Mouse (Mus musculus): ENCODE measurements around the gene Susd6. TPM values are rescaled to one million over a fixed set of nuclear protein-coding genes. Genes with fewer than 3 reads are reported as not detected.

Gene Susd6
- polyA plus RNA-seq, 1 experiment: 57.0 TPM

- no peak overlapping the region for H3K4me3 ChIP-seq (ENCODE audit: low read depth, low read length)
- no peak overlapping the region for H3K27ac ChIP-seq (ENCODE audit: insufficient read depth, low read length)
- TF ChIP-seq EP300 (IDR thresholded peaks at IDR 0.05; ENCODE audit: insufficient read depth, low read depth, low read length): no peak
- no peak for TF ChIP-seq POLR2A (IDR thresholded peaks at IDR 0.05; ENCODE audit: insufficient read depth, low read length)
- peak; percentile 98 for TF ChIP-seq CTCF (IDR thresholded peaks at IDR 0.05; ENCODE audit: low read depth, low read length)
- no peaks in the 10 kb centered on the region for H3K27me3 ChIP-seq (ENCODE audit: control insufficient read depth, insufficient read depth, low read length, poor library complexity, severe bottlenecking)
- H3K36me3 ChIP-seq (ENCODE audit: control insufficient read depth, insufficient read depth, low read length, poor library complexity, severe bottlenecking): no peaks in the 10 kb centered on the region
- H3K9ac ChIP-seq (ENCODE audit: low read depth, poor library complexity, severe bottlenecking): no peak overlapping the region
- no peaks in the 10 kb centered on the region for H3K9me3 ChIP-seq (replicated peaks; ENCODE audit: control insufficient read depth, insufficient read depth, low read length, poor library complexity, severe bottlenecking)
- no peaks in the 10 kb centered on the region for H3K4me1 ChIP-seq (ENCODE audit: control insufficient read depth, insufficient read depth, low read length)
Measured at GRCm38 (mm10) chr12:80769697-80770096, 20.6 kb upstream of the Susd6 start.

- no peak overlapping the region for H3K9ac ChIP-seq (ENCODE audit: low read depth, poor library complexity, severe bottlenecking)
- no peaks in the 10 kb centered on the region for H3K36me3 ChIP-seq (ENCODE audit: control insufficient read depth, insufficient read depth, low read length, poor library complexity, severe bottlenecking)
- H3K27me3 ChIP-seq (ENCODE audit: control insufficient read depth, insufficient read depth, low read length, poor library complexity, severe bottlenecking): no peaks in the 10 kb centered on the region
- H3K4me1 ChIP-seq (ENCODE audit: control insufficient read depth, insufficient read depth, low read length): no peaks in the 10 kb centered on the region
- no peaks in the 10 kb centered on the region for H3K9me3 ChIP-seq (replicated peaks; ENCODE audit: control insufficient read depth, insufficient read depth, low read length, poor library complexity, severe bottlenecking)
- no peak for TF ChIP-seq CTCF (IDR thresholded peaks at IDR 0.05; ENCODE audit: low read depth, low read length)
- TF ChIP-seq POLR2A (IDR thresholded peaks at IDR 0.05; ENCODE audit: insufficient read depth, low read length): no peak
- TF ChIP-seq EP300 (IDR thresholded peaks at IDR 0.05; ENCODE audit: insufficient read depth, low read depth, low read length): no peak
- H3K4me3 ChIP-seq (ENCODE audit: low read depth, low read length): no peak overlapping the region
- H3K27ac ChIP-seq (ENCODE audit: insufficient read depth, low read length): no peak overlapping the region
Measured at GRCm38 (mm10) chr12:80774786-80775185, 15.5 kb upstream of the Susd6 start.

- no peaks in the 10 kb centered on the region for H3K4me1 ChIP-seq (ENCODE audit: control insufficient read depth, insufficient read depth, low read length)
- H3K27ac ChIP-seq (ENCODE audit: insufficient read depth, low read length): no peak overlapping the region
- no peaks in the 10 kb centered on the region for H3K36me3 ChIP-seq (ENCODE audit: control insufficient read depth, insufficient read depth, low read length, poor library complexity, severe bottlenecking)
- no peaks in the 10 kb centered on the region for H3K27me3 ChIP-seq (ENCODE audit: control insufficient read depth, insufficient read depth, low read length, poor library complexity, severe bottlenecking)
- H3K9ac ChIP-seq (ENCODE audit: low read depth, poor library complexity, severe bottlenecking): no peak overlapping the region
- no peak overlapping the region for H3K4me3 ChIP-seq (ENCODE audit: low read depth, low read length)
- TF ChIP-seq EP300 (IDR thresholded peaks at IDR 0.05; ENCODE audit: insufficient read depth, low read depth, low read length) (no peak), CTCF (IDR thresholded peaks at IDR 0.05; ENCODE audit: low read depth, low read length) (no peak), POLR2A (IDR thresholded peaks at IDR 0.05; ENCODE audit: insufficient read depth, low read length) (no peak)
- H3K9me3 ChIP-seq (replicated peaks; ENCODE audit: control insufficient read depth, insufficient read depth, low read length, poor library complexity, severe bottlenecking): no peaks in the 10 kb centered on the region
Measured at GRCm38 (mm10) chr12:80776046-80776634, 14.2 kb upstream of the Susd6 start.

- H3K9me3 ChIP-seq (replicated peaks; ENCODE audit: control insufficient read depth, insufficient read depth, low read length, poor library complexity, severe bottlenecking): no peaks in the 10 kb centered on the region
- no peaks in the 10 kb centered on the region for H3K4me1 ChIP-seq (ENCODE audit: control insufficient read depth, insufficient read depth, low read length)
- H3K27me3 ChIP-seq (ENCODE audit: control insufficient read depth, insufficient read depth, low read length, poor library complexity, severe bottlenecking): no peaks in the 10 kb centered on the region
- H3K9ac ChIP-seq (ENCODE audit: low read depth, poor library complexity, severe bottlenecking): no peak overlapping the region
- no peaks in the 10 kb centered on the region for H3K36me3 ChIP-seq (ENCODE audit: control insufficient read depth, insufficient read depth, low read length, poor library complexity, severe bottlenecking)
- peak overlapping the region; percentile 19; the same call in 1 of the 2 replicates for H3K4me3 ChIP-seq (ENCODE audit: low read depth, low read length)
- H3K27ac ChIP-seq (ENCODE audit: insufficient read depth, low read length): no peak overlapping the region
- TF ChIP-seq CTCF (IDR thresholded peaks at IDR 0.05; ENCODE audit: low read depth, low read length) (no peak), EP300 (IDR thresholded peaks at IDR 0.05; ENCODE audit: insufficient read depth, low read depth, low read length) (no peak), POLR2A (IDR thresholded peaks at IDR 0.05; ENCODE audit: insufficient read depth, low read length) (no peak)
Measured at GRCm38 (mm10) chr12:80778188-80778936, 11.9 kb upstream of the Susd6 start.

GRCm38 (mm10) chr12:80779760-80780159 lies 10.6 kb upstream of the Susd6 start:
- Histone ChIP-seq H3K27me3 (ENCODE audit: control insufficient read depth, insufficient read depth, low read length, poor library complexity, severe bottlenecking) (no peaks in the 10 kb centered on the region), H3K36me3 (ENCODE audit: control insufficient read depth, insufficient read depth, low read length, poor library complexity, severe bottlenecking) (no peaks in the 10 kb centered on the region), H3K9ac (ENCODE audit: low read depth, poor library complexity, severe bottlenecking) (no peak overlapping the region), H3K4me1 (ENCODE audit: control insufficient read depth, insufficient read depth, low read length) (no peaks in the 10 kb centered on the region), H3K27ac (ENCODE audit: insufficient read depth, low read length) (no peak overlapping the region), H3K9me3 (replicated peaks; ENCODE audit: control insufficient read depth, insufficient read depth, low read length, poor library complexity, severe bottlenecking) (no peaks in the 10 kb centered on the region), H3K4me3 (ENCODE audit: low read depth, low read length) (no peak overlapping the region)
- TF ChIP-seq POLR2A (IDR thresholded peaks at IDR 0.05; ENCODE audit: insufficient read depth, low read length): no peak
- TF ChIP-seq CTCF (IDR thresholded peaks at IDR 0.05; ENCODE audit: low read depth, low read length): no peak
- no peak for TF ChIP-seq EP300 (IDR thresholded peaks at IDR 0.05; ENCODE audit: insufficient read depth, low read depth, low read length)

- Histone ChIP-seq H3K36me3 (ENCODE audit: control insufficient read depth, insufficient read depth, low read length, poor library complexity, severe bottlenecking) (no peaks in the 10 kb centered on the region), H3K4me1 (ENCODE audit: control insufficient read depth, insufficient read depth, low read length) (no peaks in the 10 kb centered on the region), H3K27me3 (ENCODE audit: control insufficient read depth, insufficient read depth, low read length, poor library complexity, severe bottlenecking) (no peaks in the 10 kb centered on the region), H3K4me3 (ENCODE audit: low read depth, low read length) (no peak overlapping the region), H3K9ac (ENCODE audit: low read depth, poor library complexity, severe bottlenecking) (no peak overlapping the region), H3K27ac (ENCODE audit: insufficient read depth, low read length) (no peak overlapping the region), H3K9me3 (replicated peaks; ENCODE audit: control insufficient read depth, insufficient read depth, low read length, poor library complexity, severe bottlenecking) (no peaks in the 10 kb centered on the region)
- TF ChIP-seq POLR2A (IDR thresholded peaks at IDR 0.05; ENCODE audit: insufficient read depth, low read length): no peak
- TF ChIP-seq CTCF (IDR thresholded peaks at IDR 0.05; ENCODE audit: low read depth, low read length): no peak
- no peak for TF ChIP-seq EP300 (IDR thresholded peaks at IDR 0.05; ENCODE audit: insufficient read depth, low read depth, low read length)
Measured at GRCm38 (mm10) chr12:80782190-80782589, 8.1 kb upstream of the Susd6 start.

Data from ES-Bruce4 (cell line).